Mouse (Mus musculus) cerebellum, adult (tissue): ENCODE data around the gene F2rl3.

Experiments used
- ATAC-seq: cut with Nextera tagmentation; 2 replicates; pipeline ENCODE4 v1.9.2; 2017; ENCODE audit warnings: mild to moderate bottlenecking, moderate library complexity, mixed read lengths; ENCODE audit not compliant: insufficient number of reproducible peaks, low FRiP score, low TSS enrichment

The F2rl3 gene

GRCm38 (mm10) chr8:72761322-72762051 is at the start of gene F2rl3:
F2rl3 (plus strand) TSS chr8:72761880.
- ATAC-seq: no peak

- ATAC-seq: no peak
These were observed 49.1 kb upstream of the F2rl3 start for GRCm38 (mm10) chr8:72712569-72712968.

GRCm38 (mm10) chr8:72716594-72716993 is 45.1 kb upstream of the F2rl3 start:
- no peak for ATAC-seq

GRCm38 (mm10) chr8:72720541-72720940 is 41.1 kb upstream of the F2rl3 start:
- ATAC-seq: no peak

- ATAC-seq: peak; percentile 96
These were observed 38.7 kb upstream of the F2rl3 start, which contains the start of gene Sin3b for GRCm38 (mm10) chr8:72722769-72723650. Sin3b (plus strand) TSS chr8:72723285.

GRCm38 (mm10) chr8:72723651-72724001 is 38.1 kb upstream of the F2rl3 start:
- ATAC-seq: 0 out of 2 replicates have a peak, but pooled peaks have one; percentile 6

GRCm38 (mm10) chr8:72728636-72729035 is 33.0 kb upstream of the F2rl3 start:
- ATAC-seq: no peak

- no peak for ATAC-seq
These were observed 26.7 kb upstream of the F2rl3 start for GRCm38 (mm10) chr8:72735001-72735400.

GRCm38 (mm10) chr8:72736868-72737267 is 24.8 kb upstream of the F2rl3 start:
- no peak for ATAC-seq

GRCm38 (mm10) chr8:72746061-72746460 is 15.6 kb upstream of the F2rl3 start:
- peak; percentile 59; the same call in 1 of the 2 replicates for ATAC-seq

- no peak for ATAC-seq
These were observed 11.8 kb upstream of the F2rl3 start for GRCm38 (mm10) chr8:72749846-72750245.

- no peak for ATAC-seq
These were observed 11.4 kb upstream of the F2rl3 start for GRCm38 (mm10) chr8:72750266-72750665.

GRCm38 (mm10) chr8:72751126-72751525 is 10.6 kb upstream of the F2rl3 start:
- ATAC-seq: no peak

GRCm38 (mm10) chr8:72752289-72752688 is 9.4 kb upstream of the F2rl3 start:
- no peak for ATAC-seq

- ATAC-seq: no peak
These were observed 8.5 kb upstream of the F2rl3 start for GRCm38 (mm10) chr8:72753165-72753564.

- ATAC-seq: no peak
These were observed 7.9 kb upstream of the F2rl3 start for GRCm38 (mm10) chr8:72753781-72754180.

- ATAC-seq: no peak
These were observed 5.6 kb upstream of the F2rl3 start for GRCm38 (mm10) chr8:72756031-72756430.

GRCm38 (mm10) chr8:72756771-72757390 is 4.8 kb upstream of the F2rl3 start:
- ATAC-seq: no peak

- ATAC-seq: no peak
These were observed 4.1 kb upstream of the F2rl3 start for GRCm38 (mm10) chr8:72757426-72758195.

- ATAC-seq: no peak
These were observed 3.4 kb upstream of the F2rl3 start for GRCm38 (mm10) chr8:72758310-72758709.
